10 mouse cellular contexts compared by ENCODE assay signal in the genomic region with DNA sequence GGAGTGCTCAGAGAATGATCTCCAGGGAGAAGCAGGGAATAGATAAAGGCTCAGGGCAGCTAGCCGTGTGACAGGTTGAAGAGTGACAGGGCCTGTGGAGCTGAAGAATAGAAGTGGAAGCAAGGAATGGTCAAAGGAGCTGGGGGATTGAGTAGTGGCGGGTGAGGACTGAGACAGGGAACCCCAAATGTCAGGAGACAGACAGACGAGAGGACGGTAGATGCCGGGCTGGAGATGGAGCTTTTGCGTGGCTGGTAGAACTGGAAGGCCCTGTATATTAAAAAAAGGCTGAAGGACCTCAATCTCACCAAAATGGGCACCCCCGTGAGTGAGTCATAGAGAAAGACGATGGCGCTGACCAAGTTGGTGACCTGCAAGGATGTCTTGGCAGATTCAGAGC. TPM values are rescaled to one million over a fixed set of nuclear protein-coding genes. Genes with fewer than 3 reads are reported as not detected.
DNase-seq lines count a peak whose midpoint lies in the region; ATAC-seq and TF ChIP-seq lines count a peak whose summit lies in the region.
"Had no signal": no experiment of that assay in that cellular context is flagged by ENCODE, and none has a peak within 500 bp of the region (broad histone marks: within the 10 kb centered on the region; RNA-seq: fewer than 3 reads in every experiment).

No protein-coding gene starts in this region.

- H3K27ac ChIP-seq in layer of hippocampus, adult 2 months, result peak overlapping the region; percentile 99
- no peak overlapping the region for H3K27ac ChIP-seq in forebrain, embryonic 14.5 days (ENCODE audit: low read depth, low read length)
- H3K27ac ChIP-seq in hindbrain, embryonic 15.5 days (replicated peaks), result peak overlapping the region; percentile 74; the same call in 1 of the 2 replicates
- H3K27ac ChIP-seq in midbrain, postnatal 0 days (ENCODE audit: low read depth, low read length), result peak overlapping the region; percentile 80; the same call in 1 of the 2 replicates
- H3K27ac ChIP-seq: liver, embryonic 13.5 days had no signal

- H3K9me3 ChIP-seq in forebrain, embryonic 14.5 days (replicated peaks; ENCODE audit: control insufficient read depth, low read length), result no peaks in the 10 kb centered on the region
- no peaks in the 10 kb centered on the region for H3K9me3 ChIP-seq in hindbrain, embryonic 15.5 days
- no peaks in the 10 kb centered on the region for H3K9me3 ChIP-seq in midbrain, postnatal 0 days (ENCODE audit: low read length)
- H3K9me3 ChIP-seq: liver, embryonic 13.5 days had no signal

- H3K4me3 ChIP-seq in layer of hippocampus, adult 2 months, result no peak overlapping the region
- H3K4me3 ChIP-seq in forebrain, embryonic 14.5 days (ENCODE audit: low read depth, low read length), result no peak overlapping the region
- H3K4me3 ChIP-seq in hindbrain, embryonic 15.5 days, result no peak overlapping the region
- no peak overlapping the region; the same call in 1 of the 2 replicates for H3K4me3 ChIP-seq in midbrain, postnatal 0 days (ENCODE audit: low read depth, low read length)
- H3K4me3 ChIP-seq: liver, embryonic 13.5 days had no signal

- no peaks in the 10 kb centered on the region for H3K27me3 ChIP-seq in forebrain, embryonic 14.5 days (replicated peaks; ENCODE audit: control insufficient read depth, insufficient read depth, low read length)
- H3K27me3 ChIP-seq in hindbrain, embryonic 15.5 days, result no peaks in the 10 kb centered on the region
- H3K27me3 ChIP-seq in midbrain, postnatal 0 days (ENCODE audit: insufficient read depth, low read length), result no peaks in the 10 kb centered on the region

- H3K36me3 ChIP-seq in forebrain, embryonic 14.5 days (ENCODE audit: control insufficient read depth, insufficient read depth, low read length), result 0 out of 2 replicates have a peak, but pooled peaks cover 10% of the 10 kb centered on the region
- H3K36me3 ChIP-seq in hindbrain, embryonic 15.5 days, result no peaks in the 10 kb centered on the region
- peaks cover 7% of the 10 kb centered on the region; the same call in 1 of the 2 replicates for H3K36me3 ChIP-seq in midbrain, postnatal 0 days (ENCODE audit: insufficient read depth, low read length)
- H3K36me3 ChIP-seq: liver, embryonic 13.5 days had no signal

- no peak for DNase-seq in layer of hippocampus, adult 2 months (ENCODE audit: low spot score in 2 of 2)
- no peak for DNase-seq in layer of hippocampus, adult 8-10 months (ENCODE audit: low spot score in 2 of 2)
- no peak for DNase-seq in forebrain, embryonic 14.5 days (ENCODE audit: low spot score)
- no peak for DNase-seq in midbrain, postnatal 0 days (ENCODE audit: low spot score)
- no peak for DNase-seq in ovary, adult 18-20 months (ENCODE audit: low spot score)
- no peak for DNase-seq in adrenal gland, postnatal 25 days
- DNase-seq: lung, postnatal 14 days had no signal

- peaks cover 33% of the 10 kb centered on the region for H3K4me1 ChIP-seq in forebrain, embryonic 14.5 days (ENCODE audit: control insufficient read depth, insufficient read depth, low read length)
- H3K4me1 ChIP-seq in hindbrain, embryonic 15.5 days (replicated peaks), result peaks cover 82% of the 10 kb centered on the region
- peaks cover 32% of the 10 kb centered on the region for H3K4me1 ChIP-seq in midbrain, postnatal 0 days (ENCODE audit: insufficient read depth, low read length)

- H3K4me2 ChIP-seq in forebrain, embryonic 14.5 days (ENCODE audit: low read length), result no peak overlapping the region; the same call in 1 of the 2 replicates
- H3K4me2 ChIP-seq in hindbrain, embryonic 15.5 days, result peak overlapping the region; percentile 80
- H3K4me2 ChIP-seq in midbrain, postnatal 0 days (ENCODE audit: low read depth, low read length, poor library complexity, severe bottlenecking), result peak overlapping the region; percentile 34; the same call in 1 of the 2 replicates
- H3K4me2 ChIP-seq: liver, embryonic 13.5 days had no signal

- H3K9ac ChIP-seq in forebrain, embryonic 14.5 days (ENCODE audit: low read length), result peak overlapping the region; percentile 47
- peak overlapping the region; percentile 45; the same call in 1 of the 2 replicates for H3K9ac ChIP-seq in hindbrain, embryonic 15.5 days
- H3K9ac ChIP-seq in midbrain, postnatal 0 days (replicated peaks; ENCODE audit: low read length, poor library complexity, severe bottlenecking), result peak overlapping the region; percentile 36; the same call in 1 of the 2 replicates
- H3K9ac ChIP-seq: liver, embryonic 13.5 days had no signal

- TF ChIP-seq CTCF in layer of hippocampus, adult 2 months (conservative IDR thresholded peaks at IDR 0.05), result no peak
- no peak for TF ChIP-seq CTCF in midbrain, postnatal 0 days (IDR thresholded peaks at IDR 0.05)

- ATAC-seq in forebrain, embryonic 14.5 days, result no peak
- no peak for ATAC-seq in hindbrain, embryonic 15.5 days (ENCODE audit: low FRiP score, low read depth)
- ATAC-seq in midbrain, postnatal 0 days (ENCODE audit: low FRiP score), result no peak

- WGBS in forebrain, embryonic 14.5 days, result 77% methylated on average over 9 of the region's 9 CpGs
- WGBS in hindbrain, embryonic 15.5 days, result 71% methylated on average over 9 of the region's 9 CpGs
- WGBS in midbrain, postnatal 0 days, result 69% methylated on average over 9 of the region's 9 CpGs

RNA-seq across cellular contexts. Expression of gene P3h3, which starts 3.0 kb away (rescaled TPM):
- total RNA-seq in layer of hippocampus, adult 2 months (2021), result 10 to 100 TPM; 33.7 to 36.7 TPM
- total RNA-seq in layer of hippocampus, adult 8-10 months (2022), result 10 to 100 TPM; 32.2 to 51.8 (median 36.4) TPM
- 6.2 and 10.1 TPM in 2 replicates for polyA plus RNA-seq in forebrain, embryonic 14.5 days (2014; fragmentation: Nextera tagmentation; extraction: Ambion mirVana)
- 17.1 and 18.7 TPM in 2 replicates for polyA plus RNA-seq in hindbrain, embryonic 15.5 days (2015; fragmentation: Nextera tagmentation; extraction: Ambion mirVana)
- total RNA-seq in midbrain, postnatal 0 days (2014; rRNA removed), result 67.4 and 74.4 TPM in 2 replicates
- polyA plus RNA-seq in midbrain, postnatal 0 days (2015; fragmentation: Nextera tagmentation; extraction: Ambion mirVana), result 9.8 and 11.2 TPM in 2 replicates
- total RNA-seq in adrenal gland, postnatal 25 days (2021), result 20.2 and 26.5 TPM in 2 replicates
- total RNA-seq: monocyte, adult 5-6 weeks had no signal

RNA-seq across cellular contexts. Expression of gene Gpr162, which starts 3.3 kb away (rescaled TPM):
- 100 to 1,000 TPM; 181 to 199 TPM for total RNA-seq in layer of hippocampus, adult 2 months (2021)
- 100 to 1,000 TPM; 171 to 204 (median 183) TPM for total RNA-seq in layer of hippocampus, adult 8-10 months (2022)
- polyA plus RNA-seq in forebrain, embryonic 14.5 days (2014; fragmentation: Nextera tagmentation; extraction: Ambion mirVana), result 11.0 and 13.0 TPM in 2 replicates
- 33.9 and 37.5 TPM in 2 replicates for polyA plus RNA-seq in hindbrain, embryonic 15.5 days (2015; fragmentation: Nextera tagmentation; extraction: Ambion mirVana)
- total RNA-seq in midbrain, postnatal 0 days (2014; rRNA removed), result 198 and 225 TPM in 2 replicates
- 38.3 and 39.3 TPM in 2 replicates for polyA plus RNA-seq in midbrain, postnatal 0 days (2015; fragmentation: Nextera tagmentation; extraction: Ambion mirVana)
- 0.90 and 1.5 TPM in 2 replicates for total RNA-seq in adrenal gland, postnatal 25 days (2021)

RNA-seq across cellular contexts. Expression of gene Gnb3, which starts 20.4 kb away (rescaled TPM):
- total RNA-seq in layer of hippocampus, adult 2 months (2021), result under 1 TPM in 1 of 2 experiments, not detected in 1; 0.20 TPM
- total RNA-seq in layer of hippocampus, adult 8-10 months (2022), result under 1 TPM in 2 of 4 experiments, not detected in 2; 0.36 to 0.96 TPM
- polyA plus RNA-seq in forebrain, embryonic 14.5 days (2014; fragmentation: Nextera tagmentation; extraction: Ambion mirVana), result 0.54 and 0.89 TPM in 2 replicates
- 0.83 and 3.3 TPM in 2 replicates for polyA plus RNA-seq in hindbrain, embryonic 15.5 days (2015; fragmentation: Nextera tagmentation; extraction: Ambion mirVana)
- total RNA-seq in midbrain, postnatal 0 days (2014; rRNA removed), result 0.52 and 0.66 TPM in 2 replicates
- 0.23 and 1.1 TPM in 2 replicates for polyA plus RNA-seq in midbrain, postnatal 0 days (2015; fragmentation: Nextera tagmentation; extraction: Ambion mirVana)
- total RNA-seq in adrenal gland, postnatal 25 days (2021), result 5.5 and 14.0 TPM in 2 replicates
- total RNA-seq: monocyte, adult 5-6 weeks had no signal

RNA-seq across cellular contexts. Expression of gene Cd4, which starts 27.5 kb away (rescaled TPM):
- total RNA-seq in layer of hippocampus, adult 2 months (2021), result under 1 TPM; 0.18 to 0.47 TPM
- total RNA-seq in layer of hippocampus, adult 8-10 months (2022), result under 1 TPM in 2 of 4 experiments, not detected in 2; 0.12 to 0.38 TPM
- polyA plus RNA-seq in forebrain, embryonic 14.5 days (2014; fragmentation: Nextera tagmentation; extraction: Ambion mirVana), result 0.29 and 0.38 TPM in 2 replicates
- 0.14 and 0.32 TPM in 2 replicates for polyA plus RNA-seq in hindbrain, embryonic 15.5 days (2015; fragmentation: Nextera tagmentation; extraction: Ambion mirVana)
- 0.19 and 2.8 TPM in 2 replicates for total RNA-seq in midbrain, postnatal 0 days (2014; rRNA removed)
- polyA plus RNA-seq in midbrain, postnatal 0 days (2015; fragmentation: Nextera tagmentation; extraction: Ambion mirVana), result 0.25 and 0.58 TPM in 2 replicates
- 0.21 TPM in 1 of 2 replicates, not detected in the other for total RNA-seq in adrenal gland, postnatal 25 days (2021)
- polyA plus RNA-seq: liver, embryonic 13.5 days had no signal

RNA-seq across cellular contexts. Expression of gene Cdca3, which starts 31.2 kb away (rescaled TPM):
- 1 to 10 TPM in 1 of 2 experiments, under 1 TPM in 1; 0.47 to 1.3 TPM for total RNA-seq in layer of hippocampus, adult 2 months (2021)
- total RNA-seq in layer of hippocampus, adult 8-10 months (2022), result 1 to 10 TPM in 2 of 4 experiments, under 1 TPM in 2; 0.61 to 1.0 (median 0.95) TPM
- polyA plus RNA-seq in forebrain, embryonic 14.5 days (2014; fragmentation: Nextera tagmentation; extraction: Ambion mirVana), result 107 and 139 TPM in 2 replicates
- polyA plus RNA-seq in hindbrain, embryonic 15.5 days (2015; fragmentation: Nextera tagmentation; extraction: Ambion mirVana), result 35.3 and 44.0 TPM in 2 replicates
- total RNA-seq in midbrain, postnatal 0 days (2014; rRNA removed), result 9.4 and 16.7 TPM in 2 replicates
- 15.0 and 16.0 TPM in 2 replicates for polyA plus RNA-seq in midbrain, postnatal 0 days (2015; fragmentation: Nextera tagmentation; extraction: Ambion mirVana)
- 10.5 and 11.7 TPM in 2 replicates for total RNA-seq in adrenal gland, postnatal 25 days (2021)
- total RNA-seq: monocyte, adult 5-6 weeks had no signal

Comparison
In these comparisons a context has a peak if more than half of its experiments do, and no peak if none do; other contexts are left out.
1. RNA of gene Gpr162, which starts 3.3 kb away (total RNA-seq): 198 to 225 TPM in midbrain, postnatal 0 days, 181 to 199 TPM in layer of hippocampus, adult 2 months and 171 to 204 TPM in layer of hippocampus, adult 8-10 months; 0.90 to 1.5 TPM in adrenal gland, postnatal 25 days; every median in the first group is over 10 times any median in the second.
2. Peak in every context shown above with its lines, with median percentiles within 50 percentile points of each other: H3K9ac ChIP-seq.